Mouse (Mus musculus) testis, adult 2 months (tissue): ENCODE results near the gene Kitl. TPM values are rescaled to one million over a fixed set of nuclear protein-coding genes. Genes with fewer than 3 reads are reported as not detected.

Source experiments
- H3K27ac ChIP-seq: fragments of 200-500 bp; 2 replicates; pipeline ENCODE4 v1.5.1; 2012; ENCODE audit warnings: low read depth, low read length; ENCODE audit not compliant: control insufficient read depth, insufficient read depth
- H3K27me3 ChIP-seq: fragments of 200-500 bp; 2 replicates; pipeline ENCODE4 v1.6.1; 2012; ENCODE audit warnings: mild to moderate bottlenecking, low read length, moderate library complexity; ENCODE audit not compliant: control insufficient read depth, insufficient read depth
- H3K36me3 ChIP-seq: fragments of 200-500 bp; 2 replicates; pipeline ENCODE4 v1.6.1; 2012; ENCODE audit warnings: mild to moderate bottlenecking, low read length; ENCODE audit not compliant: control insufficient read depth, insufficient read depth
- H3K4me1 ChIP-seq: fragments of 200-500 bp; 2 replicates; pipeline ENCODE4 v1.6.1; 2012; ENCODE audit warnings: low read length; ENCODE audit not compliant: control insufficient read depth, insufficient read depth
- H3K4me3 ChIP-seq: fragments of 200-500 bp; 2 replicates; pipeline ENCODE4 v1.5.1; 2012; ENCODE audit warnings: low read depth, mild to moderate bottlenecking, low read length, moderate library complexity, mixed read lengths; ENCODE audit not compliant: control insufficient read depth
- CTCF ChIP-seq: fragments of 200-500 bp; IDR thresholded peaks from 2 replicates; pipeline ENCODE4 v1.5.1; 2012; ENCODE audit warnings: low read depth, mild to moderate bottlenecking, inconsistent platforms, low read length, moderate library complexity; ENCODE audit not compliant: control insufficient read depth, insufficient read depth, insufficient replicate concordance
- POLR2A ChIP-seq: fragments of 200-500 bp; IDR thresholded peaks from 2 replicates; pipeline ENCODE4 v1.6.1; 2012; ENCODE audit warnings: low read depth, mild to moderate bottlenecking, inconsistent platforms, low read length, moderate library complexity; ENCODE audit not compliant: control insufficient read depth
- polyA plus RNA-seq: library from polyadenylated mRNA; depleted of rRNA; stranded (reverse); fragments of >200 nt; gene quantifications from 2 replicates; pipeline ENCODE4 v1.2.3, GENCODE M21; 2012

Kitl gene
- polyA plus RNA-seq, 1 experiment = 4.7 TPM

DNA sequence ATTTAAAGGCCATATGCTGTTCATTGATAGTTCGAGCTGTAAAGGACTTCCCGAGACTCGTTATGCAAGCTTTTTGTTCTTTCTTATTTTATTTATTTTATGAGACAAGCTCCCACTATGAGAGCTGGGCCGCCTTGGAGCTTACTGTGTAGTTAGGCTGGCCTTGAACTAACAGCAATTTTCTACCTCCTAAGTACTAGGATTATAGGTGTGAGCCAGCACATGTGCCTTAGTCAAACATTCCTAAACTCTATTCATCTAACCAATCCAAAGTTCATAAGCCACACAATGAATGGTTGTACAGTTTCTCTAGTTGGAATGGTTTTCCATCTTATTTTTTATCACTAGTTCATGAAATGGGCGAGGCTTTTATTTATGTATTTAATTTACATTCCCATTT lies 28.3 kb downstream of the Kitl start:
- peaks cover 1% of the 10 kb centered on the region for H3K4me1 ChIP-seq
- H3K27ac ChIP-seq = no peak overlapping the region
- no peaks in the 10 kb centered on the region for H3K27me3 ChIP-seq
- no peak overlapping the region for H3K4me3 ChIP-seq
- no peak for TF ChIP-seq CTCF
- TF ChIP-seq POLR2A = no peak
- H3K36me3 ChIP-seq = no peaks in the 10 kb centered on the region

DNA sequence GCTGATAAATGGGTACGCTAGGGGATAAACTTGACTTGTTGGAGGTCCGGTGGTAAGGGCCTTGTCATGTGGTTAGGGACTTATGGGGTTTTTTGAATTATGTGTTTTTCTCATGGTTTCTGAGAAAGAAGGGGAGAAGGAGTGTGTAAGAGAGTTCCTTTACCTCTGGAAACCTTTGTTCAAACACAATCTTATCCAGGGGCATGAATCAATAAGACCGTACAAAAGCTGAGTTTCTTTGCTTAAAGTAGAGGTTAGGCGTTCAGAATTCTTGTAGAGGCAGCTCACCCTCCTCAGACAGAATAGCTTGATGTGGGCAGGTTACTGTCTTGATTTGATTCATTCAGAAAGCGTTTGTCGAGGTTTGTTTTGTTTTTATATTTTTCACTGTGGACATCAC lies 28.7 kb downstream of the Kitl start:
- no peaks in the 10 kb centered on the region; the same call in 1 of the 2 replicates for H3K4me1 ChIP-seq
- H3K4me3 ChIP-seq = no peak overlapping the region
- no peak overlapping the region for H3K27ac ChIP-seq
- H3K27me3 ChIP-seq = no peaks in the 10 kb centered on the region
- no peak for TF ChIP-seq CTCF
- TF ChIP-seq POLR2A = no peak
- H3K36me3 ChIP-seq = no peaks in the 10 kb centered on the region

DNA sequence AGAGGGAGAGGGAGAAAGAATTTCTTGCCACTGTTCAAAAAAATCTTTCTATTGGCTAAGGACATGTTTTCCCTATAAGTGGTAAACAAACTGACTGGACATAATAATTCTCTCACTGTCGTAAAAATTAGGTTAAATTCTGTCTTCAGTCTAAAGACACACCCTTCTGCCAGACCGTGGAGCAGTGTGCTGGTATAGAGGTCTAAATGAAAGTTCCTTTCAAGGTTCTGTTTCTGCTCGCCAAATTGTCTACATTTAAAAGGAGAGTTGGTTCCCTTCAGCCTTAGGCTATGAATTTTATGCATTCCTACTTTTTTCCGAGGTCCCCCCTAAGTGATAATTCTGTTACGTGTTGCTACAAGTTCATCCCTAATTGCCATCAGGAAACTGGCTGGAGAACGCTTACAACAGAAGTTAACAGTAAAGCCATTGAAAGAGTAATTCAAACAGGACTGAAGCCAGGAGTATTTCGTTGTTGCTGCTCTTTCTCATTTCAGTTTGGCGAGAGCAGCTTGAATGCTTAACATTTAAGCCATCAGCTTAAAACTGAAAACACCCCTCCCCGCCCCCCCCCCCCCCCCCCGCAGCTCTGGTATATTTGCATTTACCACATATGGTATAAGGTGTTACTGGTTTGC lies 35.8 kb downstream of the Kitl start:
- no peak overlapping the region for H3K4me3 ChIP-seq
- no peak overlapping the region for H3K27ac ChIP-seq
- H3K4me1 ChIP-seq = no peaks in the 10 kb centered on the region
- H3K36me3 ChIP-seq = no peaks in the 10 kb centered on the region
- TF ChIP-seq CTCF (no peak), POLR2A (no peak)
- no peaks in the 10 kb centered on the region for H3K27me3 ChIP-seq

DNA sequence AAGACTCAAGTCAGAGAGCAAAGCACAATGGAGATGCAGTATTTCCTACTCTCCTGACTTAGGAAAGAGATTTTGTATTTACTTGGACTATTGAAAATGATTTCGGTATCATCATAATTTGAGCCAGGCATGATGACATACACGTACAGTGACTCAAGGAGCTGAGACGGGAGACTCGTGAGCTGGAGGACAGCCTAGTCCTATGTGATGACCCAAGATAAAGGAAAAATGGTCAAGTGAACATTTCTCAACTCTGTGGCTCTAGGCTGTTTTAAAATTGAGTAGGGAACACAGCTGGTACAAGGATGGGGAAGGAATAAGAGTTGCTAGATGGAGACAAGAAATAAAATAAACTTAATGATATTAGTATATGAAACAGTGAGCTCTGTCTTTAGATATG lies 37.0 kb downstream of the Kitl start:
- Histone ChIP-seq H3K27ac (no peak overlapping the region; the same call in 1 of the 2 replicates), H3K27me3 (no peaks in the 10 kb centered on the region), H3K4me3 (no peak overlapping the region), H3K36me3 (no peaks in the 10 kb centered on the region), H3K4me1 (no peaks in the 10 kb centered on the region)
- TF ChIP-seq POLR2A (no peak), CTCF (no peak)

DNA sequence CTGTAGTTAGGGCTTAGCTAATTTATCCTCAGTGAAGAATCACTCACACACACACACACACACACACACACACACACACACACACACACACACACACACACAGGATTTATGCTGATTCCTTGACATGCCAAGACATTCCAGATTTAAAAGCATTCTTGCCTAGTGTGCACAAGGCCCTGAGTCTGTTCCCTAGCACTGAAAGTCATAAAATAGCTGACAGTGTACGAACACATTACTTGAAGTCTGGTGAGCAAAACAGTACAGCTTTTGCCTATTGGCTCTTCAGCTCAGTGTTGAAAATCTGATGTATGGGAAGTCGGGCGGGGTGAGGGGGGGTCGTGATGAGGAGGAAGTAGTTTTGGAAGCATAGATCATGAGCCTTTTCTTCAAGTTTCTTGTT lies 37.5 kb downstream of the Kitl start:
- no peak overlapping the region for H3K4me3 ChIP-seq
- TF ChIP-seq POLR2A (no peak), CTCF (no peak)

DNA sequence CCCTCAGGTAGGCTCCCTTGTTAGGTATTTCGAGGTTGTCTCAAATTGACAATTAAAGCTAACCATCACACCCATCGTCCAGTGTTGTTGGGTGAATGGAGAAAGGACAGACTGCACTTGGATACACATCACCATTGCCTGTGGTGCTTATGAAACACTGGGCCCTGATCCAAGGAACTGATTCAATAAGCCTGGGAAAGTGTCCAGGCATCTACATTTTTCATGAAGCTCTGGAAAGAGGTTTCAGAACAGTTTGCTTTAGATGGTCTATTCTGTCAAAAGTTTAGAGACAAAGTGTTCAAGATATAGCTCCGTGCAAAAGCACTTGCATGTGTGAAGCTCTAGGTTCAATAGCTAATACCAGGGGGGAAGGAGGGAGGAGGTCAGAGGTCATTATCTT lies 38.6 kb downstream of the Kitl start:
- TF ChIP-seq POLR2A = no peak
- no peak for TF ChIP-seq CTCF
- no peak overlapping the region for H3K27ac ChIP-seq

More for the DNA sequence above, 37.5 kb downstream of the Kitl start:
- Histone ChIP-seq H3K36me3 (no peaks in the 10 kb centered on the region), H3K27ac (no peak overlapping the region), H3K27me3 (no peaks in the 10 kb centered on the region), H3K4me1 (no peaks in the 10 kb centered on the region)

DNA sequence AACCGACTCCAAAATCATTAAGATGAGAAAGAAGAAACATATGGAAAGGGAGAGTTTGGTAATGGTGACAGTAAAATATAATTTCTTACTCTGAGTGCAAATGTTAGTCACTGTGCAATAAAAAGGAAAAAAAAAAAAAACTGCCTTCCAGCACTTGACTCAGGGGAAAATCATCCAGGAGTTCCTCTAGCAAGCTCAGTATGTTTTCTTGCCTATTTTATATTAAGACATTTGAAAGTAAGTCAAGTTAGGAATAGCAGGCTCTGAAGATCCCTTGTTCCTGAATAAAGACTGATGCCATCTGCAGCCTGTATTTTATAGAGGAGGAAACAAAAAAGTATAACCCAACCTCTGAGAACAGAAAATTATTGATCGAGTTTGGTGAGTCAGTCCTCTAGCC lies 39.7 kb downstream of the Kitl start:
- H3K4me1 ChIP-seq = no peaks in the 10 kb centered on the region
- H3K27ac ChIP-seq = no peak overlapping the region
- no peak overlapping the region for H3K4me3 ChIP-seq
- no peaks in the 10 kb centered on the region for H3K27me3 ChIP-seq
- TF ChIP-seq CTCF (no peak), POLR2A (no peak)
- H3K36me3 ChIP-seq = no peaks in the 10 kb centered on the region

More for the DNA sequence above, 38.6 kb downstream of the Kitl start:
- H3K36me3 ChIP-seq = no peaks in the 10 kb centered on the region
- H3K4me3 ChIP-seq = no peak overlapping the region
- no peaks in the 10 kb centered on the region for H3K4me1 ChIP-seq
- no peaks in the 10 kb centered on the region for H3K27me3 ChIP-seq

DNA sequence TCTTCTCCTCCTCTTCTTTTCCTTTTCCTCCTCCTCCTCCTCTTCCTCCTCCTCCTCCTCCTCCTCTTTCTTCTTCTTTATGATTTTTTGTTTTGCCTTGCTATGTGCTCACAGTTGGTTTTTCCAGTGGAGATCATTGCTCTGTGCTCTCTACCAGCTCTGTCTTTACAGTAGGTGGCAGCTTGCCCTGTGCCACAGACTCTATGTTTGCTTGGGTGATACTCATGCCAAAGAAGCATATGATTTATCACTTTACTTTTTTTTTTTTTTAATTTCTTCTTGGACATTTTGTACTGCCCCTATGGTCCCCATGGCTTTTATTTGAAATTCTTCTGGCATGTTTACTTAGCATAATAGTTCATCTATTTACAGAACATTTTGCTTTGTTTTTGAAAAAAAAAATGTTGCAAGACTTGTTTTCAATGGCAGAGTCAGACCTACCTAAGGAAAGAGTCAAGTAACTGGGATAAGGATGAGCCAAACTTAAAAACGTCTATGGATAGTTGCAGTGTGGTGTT lies 41.7 kb downstream of the Kitl start:
- no peaks in the 10 kb centered on the region for H3K27me3 ChIP-seq
- no peaks in the 10 kb centered on the region for H3K4me1 ChIP-seq
- no peaks in the 10 kb centered on the region for H3K36me3 ChIP-seq
- TF ChIP-seq POLR2A (no peak), CTCF (no peak)
- H3K27ac ChIP-seq = no peak overlapping the region
- H3K4me3 ChIP-seq = no peak overlapping the region

DNA sequence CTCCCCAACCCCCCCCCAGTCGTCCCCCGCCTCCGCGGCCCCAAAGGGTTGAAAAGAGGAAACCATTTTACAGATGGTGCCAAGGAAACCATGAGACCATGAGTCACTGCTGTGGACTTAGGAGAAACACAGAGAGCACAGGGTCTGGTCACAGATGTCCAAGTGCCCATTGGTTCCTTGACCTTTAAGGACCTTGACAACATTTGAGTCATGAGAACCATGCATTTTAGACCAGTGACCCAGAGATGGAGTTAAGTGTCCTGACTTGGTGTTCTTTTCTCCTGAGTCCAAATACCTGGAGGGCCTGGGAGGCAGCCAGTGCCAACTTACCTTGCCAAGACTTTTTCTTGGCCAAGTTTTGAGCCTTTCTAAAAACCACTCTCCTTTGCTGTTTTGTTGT lies 43.9 kb downstream of the Kitl start:
- H3K4me1 ChIP-seq = no peaks in the 10 kb centered on the region
- H3K27me3 ChIP-seq = no peaks in the 10 kb centered on the region
- no peak for TF ChIP-seq CTCF
- TF ChIP-seq POLR2A = no peak
- no peak overlapping the region for H3K4me3 ChIP-seq
- no peak overlapping the region for H3K27ac ChIP-seq
- no peaks in the 10 kb centered on the region for H3K36me3 ChIP-seq
